Mouse (Mus musculus): ENCODE results near the gene Nbas. TPM values are rescaled to one million over a fixed set of nuclear protein-coding genes. Genes with fewer than 3 reads are reported as not detected.

Nbas gene
- 2.3 and 9.6 TPM in 2 replicates for polyA plus RNA-seq (2012; ENCODE audit: low replicate concordance)

DNA sequence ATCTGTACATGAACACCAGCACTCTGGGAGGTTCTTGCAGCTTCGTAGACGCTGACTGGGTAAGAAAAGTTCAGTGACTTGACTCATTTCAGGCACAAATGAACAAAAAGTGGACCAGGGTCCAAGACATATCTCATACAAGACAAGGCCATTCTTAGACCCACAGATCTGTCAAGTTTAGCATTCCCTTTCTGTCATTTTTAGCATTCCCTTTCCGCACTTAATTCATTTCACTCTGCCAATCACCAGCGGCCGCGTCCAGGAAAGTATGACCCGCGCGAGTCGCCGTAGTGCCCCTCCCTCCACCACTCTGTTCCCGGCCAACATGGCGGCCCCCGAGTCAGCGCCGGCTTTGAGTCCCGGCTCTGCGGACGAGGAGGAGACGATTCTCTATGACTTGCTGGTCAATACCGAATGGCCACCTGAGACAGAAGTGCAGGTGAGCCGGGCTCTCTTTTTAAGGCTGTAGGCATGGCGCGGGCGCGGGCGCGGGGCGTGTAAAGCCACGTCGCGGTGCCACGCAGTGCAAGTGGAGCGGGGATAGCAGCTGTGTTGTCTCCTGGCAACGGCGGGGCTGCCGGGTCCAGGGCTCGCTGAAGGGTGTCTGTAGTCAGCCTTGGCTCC is at the start of gene Nbas:
Nbas (plus strand) TSS at position 308 of the 624 bp plus-strand sequence.

GRCm38 (mm10) chr12:13248691-13249572 is 20.0 kb upstream of the Nbas start, which contains the start of gene Ddx1:
Gene Ddx1, minus strand, starts transcription at chr12:13249213.

Other genes with a start within 250 kb of the Nbas start
- gene Ddx1, start 19.9 kb upstream of the Nbas start, polyA plus RNA-seq (2012; ENCODE audit: low replicate concordance): 1.6 and 6.0 TPM in 2 replicates